Mouse (Mus musculus) midbrain, embryonic 12.5 days (tissue): Measurements from ENCODE around the gene Ajm1. TPM values are rescaled to one million over a fixed set of nuclear protein-coding genes. Genes with fewer than 3 reads are reported as not detected.
"Not testable (repeated sequence)": the region's sequence is repeated elsewhere in the genome, so short reads cannot be mapped to it uniquely, and the experiment has no call there.

Source experiments
- ATAC-seq: fragments of 200-750 bp; cut with Nextera tagmentation; 2 replicates; pipeline ENCODE4 v1.8.0; 2017; ENCODE audit warnings: low read depth, moderate TSS enrichment, moderate library complexity; ENCODE audit not compliant: low FRiP score
- H3K27ac ChIP-seq: fragments of 300-500 bp; sonication (generic); replicated peaks from 2 replicates; pipeline ENCODE4 v1.5.1; 2016; ENCODE audit warnings: mild to moderate bottlenecking
- H3K27me3 ChIP-seq: fragments of 300-500 bp; sonication (generic); 2 replicates; pipeline ENCODE4 v1.6.1; 2016; ENCODE audit warnings: mild to moderate bottlenecking
- H3K36me3 ChIP-seq: fragments of 300-500 bp; sonication (generic); 2 replicates; pipeline ENCODE4 v1.6.1; 2016
- H3K4me1 ChIP-seq: fragments of 300-500 bp; sonication (generic); 2 replicates; pipeline ENCODE4 v1.6.1; 2016
- H3K4me2 ChIP-seq: fragments of 300-500 bp; sonication (generic); replicated peaks from 2 replicates; pipeline ENCODE4 v1.6.1; 2016; ENCODE audit warnings: mild to moderate bottlenecking, moderate library complexity
- H3K4me3 ChIP-seq: fragments of 300-500 bp; sonication (generic); 2 replicates; pipeline ENCODE4 v1.5.1; 2016; ENCODE audit warnings: mild to moderate bottlenecking
- H3K9ac ChIP-seq: fragments of 300-500 bp; sonication (generic); replicated peaks from 2 replicates; pipeline ENCODE4 v1.6.1; 2016; ENCODE audit warnings: mild to moderate bottlenecking, moderate library complexity
- H3K9me3 ChIP-seq: fragments of 300-500 bp; sonication (generic); 2 replicates; pipeline ENCODE4 v1.6.1; 2016; ENCODE audit warnings: mild to moderate bottlenecking
- WGBS: fragments of 180-500 bp; shearing (Covaris S2); methylation state at CpG from one replicate; pipeline ENCODE4 v1.1.7; 2016; 5-methylcytosine and 5-hydroxymethylcytosine counted together
- polyA plus RNA-seq: library from polyadenylated mRNA; unstranded; fragments of >200 nt; fragmentation: Nextera tagmentation; extraction: Ambion mirVana; gene quantifications from 2 replicates; pipeline ENCODE4 v1.2.1, GENCODE M21; 2016

Ajm1 gene
- polyA plus RNA-seq, 1 experiment from 2014 or later, result 1.8 TPM

DNA sequence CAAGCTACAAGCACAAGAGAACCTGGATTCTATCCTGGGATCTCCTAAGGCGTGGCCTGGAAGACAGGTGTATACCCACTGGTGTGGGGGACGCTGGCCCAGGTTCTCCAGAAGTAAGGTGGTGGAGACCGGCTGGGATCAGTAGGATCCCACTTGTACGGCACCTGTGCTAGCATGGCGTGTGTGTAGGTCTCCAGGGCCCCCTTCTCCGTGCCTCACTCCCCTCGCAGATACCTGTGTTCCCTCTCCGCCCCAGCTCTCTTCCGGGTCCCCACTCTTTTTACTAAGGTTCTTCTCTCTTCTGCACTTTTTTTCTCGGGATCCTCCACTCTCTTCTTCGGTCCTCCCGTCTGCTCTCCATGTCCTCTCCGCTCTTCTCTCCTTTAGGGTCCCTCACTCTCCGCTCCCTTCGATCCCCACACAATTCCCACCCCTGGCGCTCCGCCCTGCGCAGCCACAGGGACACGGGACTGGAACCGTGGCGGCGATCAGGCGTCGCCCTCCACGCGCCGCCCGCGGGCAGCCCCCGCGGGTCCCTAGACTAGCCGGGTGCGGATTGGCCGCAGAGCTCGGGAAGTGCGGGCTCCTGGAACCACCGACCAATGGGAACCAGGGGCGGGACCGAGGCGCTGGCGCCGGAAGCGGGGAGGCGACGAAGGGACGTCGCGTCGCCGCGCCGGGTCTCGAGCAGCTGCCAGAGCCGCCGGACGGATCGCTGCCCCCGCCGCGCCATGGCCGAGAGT is 24.2 kb downstream of the Ajm1 start, which contains the start of gene Edf1:
Edf1 (plus strand) TSS at position 627 of the 743 bp plus-strand sequence.
- Histone ChIP-seq H3K9ac (peak within 1 kb of the TSS; percentile 98), H3K4me3 (peak within 1 kb of the TSS; percentile 98), H3K27ac (peak within 1 kb of the TSS; percentile 81), H3K27me3 (no peaks in the 10 kb centered on the region), H3K4me1 (peaks cover 21% of the 10 kb centered on the region), H3K36me3 (peaks cover 22% of the 10 kb centered on the region), H3K4me2 (peak within 1 kb of the TSS; percentile 93), H3K9me3 (no peaks in the 10 kb centered on the region)
- WGBS, result under 1% methylated on average over 61 of the region's 61 CpGs
- ATAC-seq, result peak; percentile 99

- Histone ChIP-seq H3K27me3 (no peaks in the 10 kb centered on the region), H3K27ac (no peak overlapping the region), H3K4me3 (no peak overlapping the region), H3K4me2 (peak overlapping the region; percentile 93; the same call in 1 of the 2 replicates), H3K9me3 (no peaks in the 10 kb centered on the region), H3K9ac (no peak overlapping the region), H3K36me3 (peaks cover 11% of the 10 kb centered on the region), H3K4me1 (peaks cover 21% of the 10 kb centered on the region)
- no peak for ATAC-seq
- 58% methylated on average over 1 of the region's 1 CpGs for WGBS
These were observed 25.3 kb downstream of the Ajm1 start for GRCm38 (mm10) chr2:25556296-25556695.

- peaks cover 21% of the 10 kb centered on the region for H3K4me1 ChIP-seq
- H3K4me2 ChIP-seq, ATAC-seq, H3K9me3 ChIP-seq, H3K27me3 ChIP-seq, H3K36me3 ChIP-seq, H3K4me3 ChIP-seq, H3K27ac ChIP-seq, H3K9ac ChIP-seq: not testable (repeated sequence)
- 49% methylated on average over 2 of the region's 2 CpGs for WGBS
These were observed 26.1 kb downstream of the Ajm1 start for GRCm38 (mm10) chr2:25555479-25555878.

DNA sequence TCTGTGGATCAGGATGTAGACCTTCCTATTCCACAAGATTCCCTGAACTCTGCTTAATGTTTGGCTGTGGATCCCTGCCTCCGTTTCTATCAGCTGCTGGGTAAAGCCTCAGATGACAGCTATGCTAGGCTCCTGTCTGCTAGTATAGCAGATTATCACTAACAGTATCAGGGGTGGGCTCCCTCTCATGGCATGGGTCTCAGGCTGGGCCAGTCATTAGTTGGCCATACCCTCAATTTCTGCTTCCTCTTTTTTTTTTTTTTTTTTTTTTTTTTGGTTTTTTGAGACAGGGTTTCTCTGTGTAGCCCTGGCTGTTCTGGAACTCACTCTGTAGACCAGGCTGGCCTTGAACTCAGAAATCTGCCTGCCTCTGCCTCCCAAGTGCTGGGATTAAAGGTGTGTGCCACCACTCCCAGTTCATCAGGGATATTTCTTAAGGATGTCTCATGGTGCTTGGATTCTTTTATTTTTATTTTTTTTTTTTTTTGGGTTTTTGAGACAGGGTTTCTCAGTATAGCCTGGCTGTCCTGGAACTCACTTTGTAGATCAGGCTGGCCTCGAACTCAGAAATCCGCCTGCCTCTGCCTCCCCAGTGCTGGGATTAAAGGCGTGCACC is 28.3 kb downstream of the Ajm1 start:
- not testable (repeated sequence) for H3K4me3 ChIP-seq, H3K9ac ChIP-seq, H3K4me2 ChIP-seq, H3K4me1 ChIP-seq, ATAC-seq, H3K9me3 ChIP-seq, H3K36me3 ChIP-seq, H3K27me3 ChIP-seq, H3K27ac ChIP-seq
- 85% methylated on average over 4 of the region's 4 CpGs for WGBS

DNA sequence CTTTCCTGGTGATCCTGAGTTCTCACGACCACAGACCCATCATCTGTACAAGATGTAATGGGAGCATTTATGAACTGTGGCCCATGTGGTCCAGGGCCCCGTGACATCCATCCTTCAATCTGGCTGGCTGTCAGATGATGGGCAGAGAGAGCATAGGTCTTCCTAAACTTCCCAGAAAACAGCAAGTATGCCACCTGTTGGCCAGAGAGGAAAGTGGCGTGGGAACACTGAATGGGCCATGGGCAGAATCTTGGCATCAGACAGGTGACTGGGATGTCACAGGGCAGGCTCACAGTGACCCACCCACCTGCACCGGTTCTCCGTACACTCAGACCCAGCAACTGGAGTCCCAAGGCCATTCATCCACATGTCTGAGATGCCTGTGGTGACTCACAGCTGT is 30.4 kb downstream of the Ajm1 start:
- Histone ChIP-seq H3K4me3 (no peak overlapping the region), H3K4me2 (no peak overlapping the region), H3K4me1 (peaks cover 4% of the 10 kb centered on the region; the same call in 1 of the 2 replicates), H3K36me3 (no peaks in the 10 kb centered on the region), H3K27me3 (no peaks in the 10 kb centered on the region), H3K9me3 (no peaks in the 10 kb centered on the region), H3K9ac (no peak overlapping the region), H3K27ac (no peak overlapping the region)
- 37% methylated on average over 5 of the region's 5 CpGs for WGBS
- ATAC-seq, result no peak

DNA sequence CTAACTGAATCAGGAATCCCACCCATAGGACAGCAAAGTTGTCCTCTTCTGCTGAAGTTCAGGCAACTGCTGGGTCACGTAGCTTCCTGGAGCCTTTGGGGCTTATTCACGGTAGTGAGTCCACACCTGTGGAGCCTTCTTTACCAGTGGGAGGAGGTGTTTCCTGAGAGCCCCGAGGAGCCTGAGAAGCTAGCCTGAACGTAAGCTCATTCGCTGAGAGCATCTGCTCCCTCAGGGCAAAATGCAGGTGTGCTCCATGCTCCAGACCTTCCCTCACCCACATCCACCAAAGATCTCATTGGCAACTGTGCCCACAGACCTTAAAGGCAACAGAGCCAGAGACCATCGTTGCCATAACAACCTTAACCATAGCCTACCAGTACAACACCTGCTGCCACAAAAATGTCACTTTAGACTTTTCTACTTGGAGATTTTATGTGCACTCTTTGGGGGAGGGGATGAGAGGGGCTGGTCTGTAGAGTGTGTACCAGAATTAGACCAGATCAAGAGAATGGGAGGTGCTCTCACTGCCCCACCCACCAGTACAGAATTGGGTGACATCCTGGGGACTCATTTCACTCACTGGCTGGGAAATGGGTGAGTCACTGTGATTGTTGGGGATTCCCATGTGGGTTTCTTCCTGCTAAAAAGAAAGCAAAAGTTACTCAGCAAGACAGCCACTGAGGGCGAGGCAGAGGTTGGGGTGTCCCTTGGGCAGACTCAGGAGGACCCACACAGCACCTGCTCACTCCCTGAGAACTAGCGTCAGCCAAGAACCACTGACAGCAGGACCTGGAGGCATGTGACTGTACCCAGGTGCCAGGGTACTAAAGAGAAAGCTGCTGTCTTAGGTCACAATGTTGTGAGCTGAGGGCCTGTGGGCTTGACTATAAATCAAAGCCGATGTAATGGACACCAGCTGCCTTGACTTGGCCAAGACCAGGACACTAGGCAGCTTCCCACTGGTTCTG is 32.3 kb downstream of the Ajm1 start:
- Histone ChIP-seq H3K9ac (no peak overlapping the region), H3K4me3 (no peak overlapping the region), H3K4me2 (no peak overlapping the region), H3K9me3 (no peaks in the 10 kb centered on the region), H3K27me3 (no peaks in the 10 kb centered on the region), H3K36me3 (no peaks in the 10 kb centered on the region), H3K27ac (no peak overlapping the region), H3K4me1 (peaks cover 15% of the 10 kb centered on the region)
- ATAC-seq, result no peak
- 81% methylated on average over 9 of the region's 9 CpGs for WGBS

DNA sequence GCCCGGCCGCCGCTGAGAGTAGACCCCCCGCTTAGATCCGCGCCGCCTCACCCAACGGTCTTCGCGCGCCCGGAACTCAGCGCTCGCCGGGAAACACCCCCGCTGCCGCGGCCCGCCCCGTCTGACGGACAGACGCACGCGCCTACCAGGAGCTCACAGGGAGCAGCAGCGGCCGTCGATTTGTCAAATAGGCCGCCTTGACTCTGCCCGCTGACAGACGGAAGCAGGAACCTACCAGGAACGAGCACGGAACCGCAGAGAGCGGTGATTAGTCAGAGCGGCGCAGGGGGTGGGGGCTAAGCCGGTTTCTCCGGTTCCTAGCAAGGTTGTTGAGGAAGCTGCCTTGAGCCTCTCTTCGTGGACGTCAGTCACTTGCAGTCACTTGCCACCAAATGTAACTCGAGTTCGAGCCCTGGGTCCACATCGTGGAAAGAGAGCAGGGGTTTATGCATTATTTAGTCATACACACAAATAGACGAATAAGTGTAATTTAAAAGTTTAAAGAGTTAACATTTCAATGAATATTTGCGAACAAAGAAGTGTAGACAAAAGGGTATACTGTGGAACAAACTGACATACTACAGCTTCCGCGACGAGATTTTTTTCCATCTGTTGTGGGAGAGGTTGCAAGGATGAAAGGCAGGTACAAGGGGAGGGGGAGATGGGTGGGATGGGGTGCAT is 34.6 kb downstream of the Ajm1 start, which contains the start of gene Traf2:
Traf2 (minus strand) TSS at position 130 of the 681 bp plus-strand sequence.
- H3K36me3 ChIP-seq, result no peaks in the 10 kb centered on the region
- H3K27me3 ChIP-seq, result no peaks in the 10 kb centered on the region
- no peaks in the 10 kb centered on the region for H3K9me3 ChIP-seq
- peak within 1 kb of the TSS; percentile 78 for H3K4me2 ChIP-seq
- H3K4me1 ChIP-seq, result peaks cover 18% of the 10 kb centered on the region
- WGBS, result 2% methylated on average over 48 of the region's 48 CpGs
- peak within 1 kb of the TSS; percentile 60 for H3K27ac ChIP-seq
- H3K4me3 ChIP-seq, result peak within 1 kb of the TSS; percentile 74
- H3K9ac ChIP-seq, result peak within 1 kb of the TSS; percentile 72
- peak; percentile 99 for ATAC-seq

GRCm38 (mm10) chr2:25545996-25546810 is 35.4 kb downstream of the Ajm1 start:
- peak; percentile 73 for ATAC-seq
- H3K9me3 ChIP-seq, result no peaks in the 10 kb centered on the region
- no peaks in the 10 kb centered on the region for H3K27me3 ChIP-seq
- no peaks in the 10 kb centered on the region for H3K36me3 ChIP-seq
- H3K27ac ChIP-seq, result peak overlapping the region; percentile 60
- peak overlapping the region; percentile 74 for H3K4me3 ChIP-seq
- WGBS, result 9% methylated on average over 43 of the region's 43 CpGs
- peak overlapping the region; percentile 72 for H3K9ac ChIP-seq
- peak overlapping the region; percentile 78 for H3K4me2 ChIP-seq
- H3K4me1 ChIP-seq, result peaks cover 21% of the 10 kb centered on the region

- Histone ChIP-seq H3K36me3 (peaks cover 18% of the 10 kb centered on the region), H3K4me2 (no peak overlapping the region), H3K27ac (no peak overlapping the region), H3K4me1 (peaks cover 18% of the 10 kb centered on the region), H3K27me3 (no peaks in the 10 kb centered on the region), H3K9me3 (no peaks in the 10 kb centered on the region), H3K4me3 (no peak overlapping the region), H3K9ac (no peak overlapping the region)
- ATAC-seq, result no peak
- WGBS, result 90% methylated on average over 10 of the region's 10 CpGs
These were observed 39.8 kb downstream of the Ajm1 start for GRCm38 (mm10) chr2:25541644-25542367.

DNA sequence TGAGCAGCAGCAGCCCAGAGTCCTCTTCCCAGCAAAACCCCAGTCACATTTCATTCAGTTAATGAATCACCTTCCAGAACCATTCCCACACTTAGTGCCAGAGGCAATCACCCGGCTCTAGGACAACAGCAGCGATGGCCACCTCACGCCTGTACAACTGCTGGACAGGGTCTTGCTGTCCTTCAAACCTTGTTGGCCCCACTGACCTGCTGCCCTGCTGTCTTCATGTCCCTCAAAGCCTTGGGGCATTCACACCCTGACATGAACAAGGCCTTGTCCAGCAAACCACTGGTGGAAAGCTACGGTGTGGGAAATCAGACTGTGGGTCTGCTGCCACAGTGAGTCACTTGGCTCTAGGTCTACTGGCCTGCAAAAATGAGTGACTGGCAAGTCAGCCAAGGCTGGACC is 41.0 kb downstream of the Ajm1 start:
- H3K27me3 ChIP-seq, result no peaks in the 10 kb centered on the region
- peaks cover 10% of the 10 kb centered on the region for H3K4me1 ChIP-seq
- H3K27ac ChIP-seq, result no peak overlapping the region
- no peak overlapping the region for H3K9ac ChIP-seq
- no peak overlapping the region for H3K4me2 ChIP-seq
- no peak for ATAC-seq
- H3K4me3 ChIP-seq, result no peak overlapping the region
- no peaks in the 10 kb centered on the region for H3K9me3 ChIP-seq
- WGBS, result 93% methylated on average over 4 of the region's 4 CpGs
- peaks cover 30% of the 10 kb centered on the region for H3K36me3 ChIP-seq
